Mouse (Mus musculus) layer of hippocampus, adult 11-12 months (tissue): ENCODE data around the gene Irak4.

Source experiments
- DNase-seq: peaks from one replicate; pipeline ENCODE4 v3.0.0; 2022; ENCODE audit warnings: low spot score

The Irak4 gene

GRCm38 (mm10) chr15:94620909-94621308, 77.5 kb downstream of the Irak4 start:
- DNase-seq, result no peak

- DNase-seq, result no peak
These were observed 85.0 kb downstream of the Irak4 start for GRCm38 (mm10) chr15:94628463-94628829.

- DNase-seq, result peak; percentile 30
These were observed 85.6 kb downstream of the Irak4 start, which contains the start of gene Tmem117 for GRCm38 (mm10) chr15:94628830-94629601. Tmem117 (plus strand) TSS chr15:94629232.

GRCm38 (mm10) chr15:94630553-94630952, 87.1 kb downstream of the Irak4 start:
- DNase-seq, result no peak
